Mouse (Mus musculus): Measurements from ENCODE around the gene Kcna10.

Gene Kcna10

GRCm38 (mm10) chr3:107239607-107240006, 56.8 kb downstream of the Kcna10 start, which contains the start of gene Prok1:
Gene Prok1 (minus strand): TSS chr3:107239707.
- DNase-seq (ENCODE audit: low spot score in 2 of 2) = no peak

GRCm38 (mm10) chr3:107241389-107242094, 58.7 kb downstream of the Kcna10 start:
- DNase-seq (ENCODE audit: low spot score in 2 of 2) = no peak

Measured in thymus, postnatal 10 days (tissue).